Mouse (Mus musculus): Measurements from ENCODE around the gene Pnpla2.

Gene Pnpla2

GRCm38 (mm10) chr7:141447110-141447991 is 7.6 kb upstream of the Pnpla2 start, which contains the start of gene Rplp2:
Gene Rplp2 (plus strand): TSS chr7:141447370.
- DNase-seq (ENCODE audit: low read depth, low spot score), result peak; percentile 86

DNA sequence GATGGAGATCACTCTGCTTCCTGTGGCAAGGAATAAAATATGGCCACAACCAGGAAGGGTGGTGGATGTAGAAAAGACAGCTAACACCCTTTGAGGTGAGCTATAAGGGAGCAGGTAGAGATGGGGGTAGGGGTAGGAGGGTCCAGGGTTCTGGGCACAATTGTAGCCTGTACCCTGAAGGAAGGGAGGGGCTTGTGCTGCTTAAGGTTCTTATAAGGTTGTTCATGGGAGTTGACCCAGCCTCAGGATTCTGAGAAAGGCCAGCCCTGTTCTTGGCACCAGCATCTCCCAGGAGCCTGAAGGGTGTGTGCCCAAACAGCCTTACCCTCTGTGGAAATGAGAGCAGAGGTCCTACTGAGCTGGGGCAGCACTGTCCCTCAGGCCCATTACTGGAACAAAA is 3.1 kb upstream of the Pnpla2 start:
- no peak for DNase-seq (ENCODE audit: low read depth, low spot score)

DNA sequence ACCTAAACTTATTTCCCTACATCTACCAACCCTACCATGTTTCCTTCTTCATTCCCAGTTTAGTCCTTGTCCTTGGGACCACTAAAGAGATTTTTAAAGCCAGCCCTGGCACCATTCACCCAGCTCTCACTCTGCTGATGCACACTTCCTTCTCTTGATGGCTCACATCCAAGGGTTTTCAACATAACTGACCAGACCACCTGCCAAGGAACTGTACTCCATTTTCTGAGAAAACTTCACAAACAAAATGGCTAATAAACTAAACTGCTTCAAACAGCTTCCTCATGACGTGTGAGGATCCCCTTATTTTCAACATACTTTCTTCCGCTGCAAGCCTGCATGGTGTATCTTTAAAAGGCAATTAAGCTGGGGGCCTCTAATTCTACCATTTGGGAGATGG is 1.4 kb upstream of the Pnpla2 start:
- DNase-seq (ENCODE audit: low read depth, low spot score), result no peak

- no peak for DNase-seq (ENCODE audit: low read depth, low spot score)
These were observed 764 bp downstream of the Pnpla2 start for GRCm38 (mm10) chr7:141455610-141456314.

GRCm38 (mm10) chr7:141456739-141457138 is 1.7 kb downstream of the Pnpla2 start:
- DNase-seq (ENCODE audit: low read depth, low spot score), result no peak

DNA sequence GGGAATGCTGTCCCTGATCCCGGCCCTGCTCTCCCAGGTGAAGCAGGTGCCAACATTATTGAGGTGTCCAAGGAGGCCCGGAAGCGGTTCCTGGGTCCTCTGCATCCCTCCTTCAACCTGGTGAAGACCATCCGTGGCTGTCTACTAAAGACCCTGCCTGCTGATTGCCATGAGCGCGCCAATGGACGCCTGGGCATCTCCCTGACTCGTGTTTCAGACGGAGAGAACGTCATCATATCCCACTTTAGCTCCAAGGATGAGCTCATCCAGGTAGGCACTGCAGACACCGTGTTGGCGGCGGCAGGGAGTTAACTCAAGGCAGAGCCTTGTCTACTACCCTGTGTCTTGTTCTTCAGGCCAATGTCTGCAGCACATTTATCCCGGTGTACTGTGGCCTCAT is 2.2 kb downstream of the Pnpla2 start:
- DNase-seq (ENCODE audit: low read depth, low spot score), result no peak

DNA sequence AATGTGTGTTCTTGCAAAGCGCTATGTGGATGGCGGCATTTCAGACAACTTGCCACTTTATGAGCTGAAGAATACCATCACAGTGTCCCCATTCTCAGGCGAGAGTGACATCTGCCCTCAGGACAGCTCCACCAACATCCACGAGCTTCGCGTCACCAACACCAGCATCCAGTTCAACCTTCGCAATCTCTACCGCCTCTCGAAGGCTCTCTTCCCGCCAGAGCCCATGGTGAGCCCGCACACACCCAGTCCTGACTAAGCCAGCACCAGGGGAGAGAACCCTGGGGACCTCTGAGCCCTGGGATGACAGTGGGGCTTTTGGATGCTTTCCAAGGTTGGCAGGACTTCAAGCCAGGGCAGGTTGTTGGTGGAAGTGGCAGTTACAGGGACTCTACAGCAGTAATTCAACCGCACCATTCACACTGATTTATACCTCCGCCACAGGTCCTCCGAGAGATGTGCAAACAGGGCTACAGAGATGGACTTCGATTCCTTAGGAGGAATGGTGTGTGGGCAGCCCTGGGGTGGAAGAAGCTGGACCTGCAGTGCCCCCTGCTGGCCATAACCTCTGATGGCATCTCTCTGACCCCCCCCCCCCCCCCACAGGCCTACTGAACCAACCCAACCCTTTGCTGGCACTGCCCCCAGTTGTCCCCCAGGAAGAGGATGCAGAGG is 3.1 kb downstream of the Pnpla2 start:
- DNase-seq (ENCODE audit: low read depth, low spot score), result no peak

DNA sequence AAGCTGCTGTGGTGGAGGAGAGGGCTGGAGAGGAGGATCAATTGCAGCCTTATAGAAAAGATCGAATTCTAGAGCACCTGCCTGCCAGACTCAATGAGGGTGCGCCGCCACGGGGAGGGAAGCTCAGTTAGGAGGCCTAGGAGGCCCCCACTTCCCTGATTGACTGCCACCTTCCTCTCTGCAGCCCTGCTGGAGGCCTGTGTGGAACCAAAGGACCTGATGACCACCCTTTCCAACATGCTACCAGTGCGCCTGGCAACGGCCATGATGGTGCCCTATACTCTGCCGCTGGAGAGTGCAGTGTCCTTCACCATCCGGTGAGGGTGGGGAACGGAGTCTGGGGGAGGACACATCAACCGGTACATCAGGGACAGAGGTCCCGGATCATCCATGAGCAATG is 3.7 kb downstream of the Pnpla2 start:
- DNase-seq (ENCODE audit: low read depth, low spot score), result no peak

GRCm38 (mm10) chr7:141459301-141459711 is 4.3 kb downstream of the Pnpla2 start:
- no peak for DNase-seq (ENCODE audit: low read depth, low spot score)

DNA sequence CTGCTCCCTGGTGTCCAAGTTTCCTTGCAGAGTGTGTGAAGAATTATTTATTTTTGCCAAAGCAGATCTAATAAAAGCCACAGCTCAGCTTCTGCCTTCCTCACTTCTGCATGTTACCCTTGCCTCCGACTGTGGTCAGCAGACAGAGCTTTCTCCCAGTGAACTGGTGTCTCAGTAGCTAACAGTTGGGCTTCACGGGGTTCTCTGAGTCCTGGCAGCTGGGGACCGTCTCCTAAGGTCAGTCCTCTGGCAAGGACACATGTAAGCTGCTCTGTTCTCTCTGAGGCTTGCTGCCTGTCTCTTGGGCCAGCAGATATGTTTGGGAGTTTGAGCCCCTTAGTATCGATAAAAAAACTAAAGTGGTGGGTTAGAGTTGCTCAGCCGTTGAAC is 5.0 kb downstream of the Pnpla2 start:
- DNase-seq (ENCODE audit: low read depth, low spot score), result no peak

- DNase-seq (ENCODE audit: low read depth, low spot score), result no peak
These were observed 5.6 kb downstream of the Pnpla2 start, which contains the start of gene Cracr2b for GRCm38 (mm10) chr7:141460391-141461113. Gene Cracr2b (plus strand): TSS chr7:141461094.

- DNase-seq (ENCODE audit: low read depth, low spot score), result no peak
These were observed 6.7 kb downstream of the Pnpla2 start for GRCm38 (mm10) chr7:141461521-141462332.

- no peak for DNase-seq (ENCODE audit: low read depth, low spot score)
These were observed 7.4 kb downstream of the Pnpla2 start for GRCm38 (mm10) chr7:141462333-141462821.

DNA sequence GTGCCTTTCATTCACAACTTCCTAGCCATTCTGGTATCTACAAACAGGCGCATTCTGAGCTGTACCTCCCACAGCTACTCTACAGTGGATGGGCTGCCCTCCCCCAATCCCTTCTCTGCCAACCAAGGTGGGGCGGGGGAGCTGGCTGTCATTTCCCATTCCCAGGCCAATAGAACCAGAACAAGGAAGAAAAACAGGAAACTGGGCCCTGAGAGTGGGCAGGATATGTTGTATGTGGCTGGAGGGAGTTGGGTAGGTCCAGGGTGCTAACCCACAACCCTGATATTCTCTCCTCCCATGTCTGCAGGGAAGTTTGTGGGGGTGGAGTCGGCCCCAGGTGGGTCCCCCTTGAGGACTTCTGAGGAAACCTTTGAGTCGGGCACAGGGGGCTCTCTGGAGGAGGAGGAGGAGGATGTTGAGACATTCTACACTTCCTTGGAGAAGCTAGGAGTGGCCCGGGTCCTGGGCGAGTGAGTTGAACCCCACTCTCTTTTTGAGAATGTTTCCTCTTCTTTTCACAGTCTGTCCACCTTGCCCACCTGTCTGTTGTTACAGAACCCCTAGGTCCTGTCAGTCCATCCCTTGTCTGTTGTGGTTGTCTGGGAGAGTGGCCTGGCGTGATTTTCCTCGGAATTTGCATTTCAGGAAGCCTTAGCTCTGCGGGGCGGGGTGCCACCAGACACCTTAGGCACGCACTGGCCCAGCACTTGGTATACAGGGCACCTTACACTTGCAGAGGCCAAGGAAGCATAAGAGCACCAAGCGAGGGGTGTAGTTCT is 9.0 kb downstream of the Pnpla2 start:
- DNase-seq (ENCODE audit: low read depth, low spot score), result no peak

DNA sequence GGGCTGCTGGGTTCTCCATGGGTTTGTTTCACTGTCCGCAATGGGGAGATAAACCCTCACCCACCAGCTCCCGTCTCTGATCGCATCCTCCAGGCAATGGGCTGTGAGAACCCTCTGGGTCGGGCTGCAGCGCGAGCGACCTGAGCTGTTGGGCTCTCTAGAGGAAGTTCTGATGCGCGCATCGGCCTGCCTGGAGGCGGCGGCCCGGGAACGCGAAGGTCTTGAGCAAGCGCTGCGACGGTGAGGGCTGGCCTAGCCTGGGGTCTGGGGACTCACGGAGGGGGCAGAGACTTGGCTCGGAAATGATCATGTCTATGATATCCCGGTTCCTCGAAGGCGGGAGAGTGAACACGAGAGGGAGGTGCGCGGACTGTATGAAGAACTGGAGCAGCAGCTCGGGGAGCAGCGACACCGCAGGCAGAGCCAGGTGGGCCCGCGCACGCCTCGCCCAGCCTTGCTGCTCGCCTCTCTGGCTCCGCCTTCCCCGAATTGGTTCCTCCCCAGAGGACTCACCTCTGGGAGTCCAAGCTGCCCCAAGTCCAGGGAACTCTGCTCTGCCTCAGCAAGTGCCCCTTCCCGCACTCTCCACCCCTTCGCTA is 9.7 kb downstream of the Pnpla2 start:
- DNase-seq (ENCODE audit: low read depth, low spot score), result no peak

GRCm38 (mm10) chr7:141465388-141466044 is 10.5 kb downstream of the Pnpla2 start:
- no peak for DNase-seq (ENCODE audit: low read depth, low spot score)

GRCm38 (mm10) chr7:141466045-141466394 is 11.0 kb downstream of the Pnpla2 start:
- no peak for DNase-seq (ENCODE audit: low read depth, low spot score)

- DNase-seq (ENCODE audit: low read depth, low spot score), result no peak
These were observed 11.7 kb downstream of the Pnpla2 start for GRCm38 (mm10) chr7:141466607-141467148.
